Comparison of ENCODE assay signal across 8 mouse cellular contexts in the genomic region with DNA sequence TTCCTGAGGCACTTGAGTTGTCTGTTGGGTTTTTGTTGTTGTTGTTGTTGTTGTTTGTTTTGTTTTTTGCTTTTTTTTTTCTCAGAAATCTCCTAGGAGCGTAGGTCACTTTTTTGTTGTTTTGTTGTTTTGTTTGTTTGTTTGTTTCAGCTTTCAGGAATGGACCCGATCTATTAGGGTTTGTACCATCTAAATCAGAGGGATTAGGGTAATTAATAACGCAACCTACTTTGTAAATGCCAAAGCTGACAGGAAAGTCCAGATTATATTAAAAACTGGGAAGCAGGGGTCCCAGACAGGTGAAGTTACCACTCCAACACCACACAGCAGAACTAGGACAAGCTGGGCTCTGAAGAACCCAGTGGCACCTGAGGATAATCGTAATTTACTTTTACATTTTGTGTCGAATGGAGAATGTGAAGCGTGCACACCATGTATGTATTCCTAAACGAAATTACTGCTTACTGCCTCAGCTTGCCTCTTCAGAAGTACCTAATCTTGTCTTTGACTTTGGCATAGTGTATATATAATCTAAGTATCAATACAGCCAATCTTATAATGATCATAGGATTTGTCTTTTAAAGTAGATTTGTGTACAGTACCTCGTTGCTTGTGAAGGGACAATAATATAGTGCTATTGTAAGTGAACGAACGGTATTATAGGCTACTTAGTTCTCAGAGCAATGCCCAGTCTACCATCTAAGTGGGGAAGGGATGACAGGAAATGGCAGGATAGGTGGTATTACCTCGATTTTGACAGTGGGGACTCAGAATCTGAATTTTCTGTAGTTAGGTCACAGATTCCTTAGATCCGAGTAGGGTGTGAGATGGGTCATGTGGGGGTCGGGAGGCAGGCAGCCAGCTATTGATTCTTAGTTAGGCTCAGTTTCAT. TPM values are rescaled to one million over a fixed set of nuclear protein-coding genes. Genes with fewer than 3 reads are reported as not detected.
DNase-seq lines count a peak whose midpoint lies in the region; ATAC-seq lines count a peak whose summit lies in the region.

No protein-coding gene starts in this region.

- no peaks in the 10 kb centered on the region for H3K9me3 ChIP-seq in kidney, embryonic 14.5 days (ENCODE audit: control insufficient read depth, low read length)
- H3K9me3 ChIP-seq in hindbrain, embryonic 15.5 days, result no peaks in the 10 kb centered on the region
- H3K9me3 ChIP-seq in midbrain, embryonic 15.5 days, result no peaks in the 10 kb centered on the region

- H3K4me3 ChIP-seq in kidney, embryonic 14.5 days (ENCODE audit: low read length), result peak overlapping the region; percentile 67
- peak overlapping the region; percentile 64 for H3K4me3 ChIP-seq in hindbrain, embryonic 15.5 days
- peak overlapping the region; percentile 57 for H3K4me3 ChIP-seq in midbrain, embryonic 15.5 days

- no peaks in the 10 kb centered on the region for H3K36me3 ChIP-seq in kidney, embryonic 14.5 days (ENCODE audit: control insufficient read depth, insufficient read depth, low read length)
- H3K36me3 ChIP-seq in hindbrain, embryonic 15.5 days, result no peaks in the 10 kb centered on the region
- H3K36me3 ChIP-seq in midbrain, embryonic 15.5 days (replicated peaks), result no peaks in the 10 kb centered on the region

- ATAC-seq in kidney, embryonic 14.5 days (ENCODE audit: low FRiP score, low TSS enrichment), result no peak
- peak; percentile 20 for ATAC-seq in activated CD4-positive, CD25-positive, alpha-beta regulatory T cell, adult 4 months
- no peak for ATAC-seq in hindbrain, embryonic 15.5 days (ENCODE audit: low FRiP score, low read depth)
- ATAC-seq in midbrain, embryonic 15.5 days (replicated peaks), result no peak

- H3K27me3 ChIP-seq in kidney, embryonic 14.5 days (ENCODE audit: control insufficient read depth, insufficient read depth, low read length), result 0 out of 2 replicates have a peak, but pooled peaks cover 3% of the 10 kb centered on the region
- peaks cover 18% of the 10 kb centered on the region for H3K27me3 ChIP-seq in hindbrain, embryonic 15.5 days
- H3K27me3 ChIP-seq in midbrain, embryonic 15.5 days (replicated peaks), result peaks cover 24% of the 10 kb centered on the region

- 60% methylated on average over 13 of the region's 13 CpGs for WGBS in kidney, embryonic 14.5 days
- whole genome bisulfite sequencing in hindbrain, embryonic 15.5 days, result 68% methylated on average over 13 of the region's 13 CpGs
- 62% methylated on average over 13 of the region's 13 CpGs for WGBS in midbrain, embryonic 15.5 days

- no peak overlapping the region for H3K27ac ChIP-seq in kidney, embryonic 14.5 days (ENCODE audit: low read depth, low read length)
- no peak overlapping the region for H3K27ac ChIP-seq in hindbrain, embryonic 15.5 days (replicated peaks)
- H3K27ac ChIP-seq in midbrain, embryonic 15.5 days, result no peak overlapping the region

- H3K9ac ChIP-seq in kidney, embryonic 14.5 days (ENCODE audit: low read depth, low read length), result peak overlapping the region; percentile 66; the same call in 1 of the 2 replicates
- no peak overlapping the region for H3K9ac ChIP-seq in hindbrain, embryonic 15.5 days
- no peak overlapping the region for H3K9ac ChIP-seq in midbrain, embryonic 15.5 days

- peak overlapping the region; percentile 98 for H3K4me2 ChIP-seq in kidney, embryonic 14.5 days (replicated peaks; ENCODE audit: low read depth, low read length)
- H3K4me2 ChIP-seq in hindbrain, embryonic 15.5 days, result peak overlapping the region; percentile 100
- peak overlapping the region; percentile 100 for H3K4me2 ChIP-seq in midbrain, embryonic 15.5 days

- no peaks in the 10 kb centered on the region for H3K4me1 ChIP-seq in kidney, embryonic 14.5 days (ENCODE audit: control insufficient read depth, insufficient read depth, low read length)
- peaks cover 11% of the 10 kb centered on the region for H3K4me1 ChIP-seq in hindbrain, embryonic 15.5 days (replicated peaks)
- H3K4me1 ChIP-seq in midbrain, embryonic 15.5 days, result peaks cover 10% of the 10 kb centered on the region

- no peak for DNase-seq in kidney, postnatal 25 days
- DNase-seq in thymus, postnatal 36 days, result no peak
- no peak for DNase-seq in cerebellum, adult 8-10 months
- DNase-seq in c-Kit-positive CD71-positive TER-119-positive erythroid progenitor cells, embryonic 14.5 days (ENCODE audit: low spot score), result no peak

RNA-seq across cellular contexts. Expression of a gene that starts 31.5 kb away (rescaled TPM):
- polyA plus RNA-seq in kidney, embryonic 14.5 days (2014; fragmentation: Nextera tagmentation; extraction: Ambion mirVana), result 48.2 and 54.4 TPM in 2 replicates
- polyA plus RNA-seq in activated CD4-positive, CD25-positive, alpha-beta regulatory T cell, adult 4 months (2017; shearing (Covaris generic)), result 10 to 100 TPM; 22.8 to 25.8 TPM
- 35.6 and 37.9 TPM in 2 replicates for polyA plus RNA-seq in hindbrain, embryonic 15.5 days (2015; fragmentation: Nextera tagmentation; extraction: Ambion mirVana)
- polyA plus RNA-seq in midbrain, embryonic 15.5 days (2015; fragmentation: Nextera tagmentation; extraction: Ambion mirVana), result 36.4 and 37.4 TPM in 2 replicates
